Mouse (Mus musculus): ENCODE results near the gene Naa11. TPM values are rescaled to one million over a fixed set of nuclear protein-coding genes. Genes with fewer than 3 reads are reported as not detected.
A peak's percentile ranks its signal among the peaks of the same experiment; 100 is the strongest.

Gene Naa11
- polyA plus RNA-seq, 1 experiment: 0.02 TPM

DNA sequence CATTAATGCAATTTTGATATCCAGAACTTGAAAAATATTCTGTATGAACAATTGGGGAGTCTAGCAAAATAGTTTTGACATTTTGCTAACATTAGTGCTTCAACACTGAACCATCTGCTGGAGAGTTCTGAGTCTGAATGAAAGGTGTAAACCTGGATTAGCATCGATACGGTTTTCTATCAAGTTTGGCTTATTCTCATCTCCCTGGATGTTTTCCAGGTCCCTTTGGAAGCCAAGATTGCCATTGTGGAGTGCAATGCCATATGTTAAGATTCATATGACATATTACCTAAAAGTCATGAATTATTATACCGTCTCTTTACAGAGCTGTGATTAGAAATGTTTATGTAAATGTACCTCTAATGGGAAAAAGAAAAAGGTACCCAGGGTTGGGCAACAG lies 21.5 kb upstream of the Naa11 start:
- TF ChIP-seq MYOG (IDR thresholded peaks at IDR 0.05; ENCODE audit: control insufficient read depth, extremely low read depth, insufficient read length) (no peak), USF1 (IDR thresholded peaks at IDR 0.05; ENCODE audit: low read depth) (no peak), MAX (IDR thresholded peaks at IDR 0.05) (no peak), MYOD1 (IDR thresholded peaks at IDR 0.05; ENCODE audit: control insufficient read depth, insufficient read length, low read depth) (no peak), CEBPB (IDR thresholded peaks at IDR 0.05; ENCODE audit: low read depth) (no peak), FOSL1 (IDR thresholded peaks at IDR 0.05; ENCODE audit: insufficient read depth, low read length, poor library complexity, severe bottlenecking) (no peak), CTCF (IDR thresholded peaks at IDR 0.05; ENCODE audit: control insufficient read depth, insufficient read depth, insufficient read length) (no peak)
- no peaks in the 10 kb centered on the region for H3K27me3 ChIP-seq (ENCODE audit: control insufficient read depth, insufficient read depth, insufficient read length)
- H3K79me2 ChIP-seq (ENCODE audit: control insufficient read depth, insufficient read depth): no peaks in the 10 kb centered on the region
- no peak overlapping the region for H3ac ChIP-seq (ENCODE audit: control insufficient read depth, insufficient read length, low read depth)
- no peaks in the 10 kb centered on the region for H3K79me3 ChIP-seq (ENCODE audit: low read depth)
- H3K36me3 ChIP-seq (ENCODE audit: control insufficient read depth, insufficient read depth): no peaks in the 10 kb centered on the region
- H3K4me3 ChIP-seq (ENCODE audit: insufficient read depth, poor library complexity, severe bottlenecking): no peak overlapping the region

DNA sequence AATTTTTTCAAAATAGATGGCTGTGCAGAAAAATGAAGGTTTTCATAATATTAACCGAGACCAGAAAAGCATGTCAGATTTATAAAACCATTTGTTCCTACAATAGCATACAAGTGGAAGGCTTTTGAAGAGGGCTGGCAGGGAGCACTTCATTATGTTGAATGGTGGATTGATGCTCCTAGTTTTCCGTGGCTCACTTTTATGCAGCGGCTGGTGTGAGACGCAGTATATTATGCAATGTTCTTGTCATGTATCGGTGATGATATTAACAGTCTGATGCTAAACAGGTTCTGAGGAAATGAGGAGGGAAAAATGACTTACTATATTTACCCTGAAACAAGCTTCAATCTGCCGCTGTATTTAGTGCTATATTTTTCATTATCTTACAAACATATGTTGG lies 18.0 kb upstream of the Naa11 start:
- Histone ChIP-seq H3K27me3 (ENCODE audit: control insufficient read depth, insufficient read depth, insufficient read length) (no peaks in the 10 kb centered on the region), H3K79me2 (ENCODE audit: control insufficient read depth, insufficient read depth) (no peaks in the 10 kb centered on the region), H3K4me3 (ENCODE audit: insufficient read depth, poor library complexity, severe bottlenecking) (no peak overlapping the region), H3K36me3 (ENCODE audit: control insufficient read depth, insufficient read depth) (no peaks in the 10 kb centered on the region), H3K79me3 (ENCODE audit: low read depth) (no peaks in the 10 kb centered on the region), H3ac (ENCODE audit: control insufficient read depth, insufficient read length, low read depth) (no peak overlapping the region)
- TF ChIP-seq CEBPB (IDR thresholded peaks at IDR 0.05; ENCODE audit: low read depth): no peak
- TF ChIP-seq USF1 (IDR thresholded peaks at IDR 0.05; ENCODE audit: low read depth): no peak
- no peak for TF ChIP-seq CTCF (IDR thresholded peaks at IDR 0.05; ENCODE audit: control insufficient read depth, insufficient read depth, insufficient read length)
- TF ChIP-seq MYOD1 (IDR thresholded peaks at IDR 0.05; ENCODE audit: control insufficient read depth, insufficient read length, low read depth): no peak
- no peak for TF ChIP-seq MYOG (IDR thresholded peaks at IDR 0.05; ENCODE audit: control insufficient read depth, extremely low read depth, insufficient read length)
- TF ChIP-seq MAX (IDR thresholded peaks at IDR 0.05): no peak
- no peak for TF ChIP-seq FOSL1 (IDR thresholded peaks at IDR 0.05; ENCODE audit: insufficient read depth, low read length, poor library complexity, severe bottlenecking)

DNA sequence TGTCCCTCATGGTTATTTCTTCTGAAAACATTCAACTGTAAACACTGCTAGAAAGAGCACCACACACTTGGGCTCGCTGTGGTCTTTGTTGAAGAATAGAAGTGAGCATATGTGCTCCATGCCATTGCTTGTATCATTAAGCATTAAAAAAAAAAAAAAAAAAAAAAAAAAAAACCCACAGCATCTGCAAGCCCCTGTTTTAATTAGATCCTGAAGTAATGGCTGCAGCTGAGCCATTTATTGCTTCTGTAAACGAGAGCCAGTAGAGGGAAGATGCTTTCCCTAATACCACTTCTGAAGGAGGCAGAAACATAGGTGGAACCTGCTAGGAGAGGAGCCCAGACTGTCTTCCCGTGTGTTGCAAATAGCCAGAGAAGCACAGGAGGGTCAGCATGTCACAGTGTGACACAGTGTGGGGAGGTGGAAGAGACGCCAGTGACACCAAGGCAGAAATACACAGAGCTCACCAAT lies 17.1 kb upstream of the Naa11 start:
- no peaks in the 10 kb centered on the region for H3K79me3 ChIP-seq (ENCODE audit: low read depth)
- H3K36me3 ChIP-seq (ENCODE audit: control insufficient read depth, insufficient read depth): no peaks in the 10 kb centered on the region
- no peaks in the 10 kb centered on the region for H3K27me3 ChIP-seq (ENCODE audit: control insufficient read depth, insufficient read depth, insufficient read length)
- no peak overlapping the region for H3ac ChIP-seq (ENCODE audit: control insufficient read depth, insufficient read length, low read depth)
- TF ChIP-seq USF1 (IDR thresholded peaks at IDR 0.05; ENCODE audit: low read depth): no peak
- TF ChIP-seq FOSL1 (IDR thresholded peaks at IDR 0.05; ENCODE audit: insufficient read depth, low read length, poor library complexity, severe bottlenecking): no peak
- no peak for TF ChIP-seq MAX (IDR thresholded peaks at IDR 0.05)
- TF ChIP-seq CTCF (IDR thresholded peaks at IDR 0.05; ENCODE audit: control insufficient read depth, insufficient read depth, insufficient read length): no peak
- TF ChIP-seq MYOD1 (IDR thresholded peaks at IDR 0.05; ENCODE audit: control insufficient read depth, insufficient read length, low read depth): no peak
- TF ChIP-seq MYOG (IDR thresholded peaks at IDR 0.05; ENCODE audit: control insufficient read depth, extremely low read depth, insufficient read length): no peak
- no peak for TF ChIP-seq CEBPB (IDR thresholded peaks at IDR 0.05; ENCODE audit: low read depth)
- H3K4me3 ChIP-seq (ENCODE audit: insufficient read depth, poor library complexity, severe bottlenecking): no peak overlapping the region
- H3K79me2 ChIP-seq (ENCODE audit: control insufficient read depth, insufficient read depth): no peaks in the 10 kb centered on the region

DNA sequence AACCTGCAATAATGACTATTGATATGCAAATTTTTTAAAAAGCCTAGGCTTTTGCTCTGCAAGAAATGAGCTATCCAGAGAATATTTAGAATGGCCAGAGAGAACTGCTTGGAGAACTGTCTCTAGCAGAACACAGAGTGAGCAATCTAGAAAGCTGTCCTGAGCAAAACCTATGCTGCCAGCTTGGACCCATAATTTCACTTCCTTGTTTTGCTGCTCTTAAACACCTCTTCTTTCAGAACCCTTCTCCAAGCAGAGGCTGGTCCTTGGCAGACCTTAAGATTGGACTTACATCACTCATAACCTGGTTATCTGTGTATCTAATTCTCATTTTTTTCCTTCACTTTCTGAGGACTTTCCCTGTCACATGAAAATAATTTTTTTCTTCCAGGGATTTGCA lies 8.9 kb upstream of the Naa11 start:
- Histone ChIP-seq H3ac (ENCODE audit: control insufficient read depth, insufficient read length, low read depth) (no peak overlapping the region), H3K27me3 (ENCODE audit: control insufficient read depth, insufficient read depth, insufficient read length) (no peaks in the 10 kb centered on the region), H3K79me3 (ENCODE audit: low read depth) (no peaks in the 10 kb centered on the region), H3K36me3 (ENCODE audit: control insufficient read depth, insufficient read depth) (no peaks in the 10 kb centered on the region), H3K4me3 (ENCODE audit: insufficient read depth, poor library complexity, severe bottlenecking) (no peak overlapping the region), H3K79me2 (ENCODE audit: control insufficient read depth, insufficient read depth) (no peaks in the 10 kb centered on the region)
- TF ChIP-seq USF1 (IDR thresholded peaks at IDR 0.05; ENCODE audit: low read depth): no peak
- TF ChIP-seq MYOG (IDR thresholded peaks at IDR 0.05; ENCODE audit: control insufficient read depth, extremely low read depth, insufficient read length): no peak
- TF ChIP-seq CEBPB (IDR thresholded peaks at IDR 0.05; ENCODE audit: low read depth): no peak
- TF ChIP-seq MYOD1 (IDR thresholded peaks at IDR 0.05; ENCODE audit: control insufficient read depth, insufficient read length, low read depth): no peak
- no peak for TF ChIP-seq FOSL1 (IDR thresholded peaks at IDR 0.05; ENCODE audit: insufficient read depth, low read length, poor library complexity, severe bottlenecking)
- TF ChIP-seq MAX (IDR thresholded peaks at IDR 0.05): no peak
- TF ChIP-seq CTCF (IDR thresholded peaks at IDR 0.05; ENCODE audit: control insufficient read depth, insufficient read depth, insufficient read length): no peak

DNA sequence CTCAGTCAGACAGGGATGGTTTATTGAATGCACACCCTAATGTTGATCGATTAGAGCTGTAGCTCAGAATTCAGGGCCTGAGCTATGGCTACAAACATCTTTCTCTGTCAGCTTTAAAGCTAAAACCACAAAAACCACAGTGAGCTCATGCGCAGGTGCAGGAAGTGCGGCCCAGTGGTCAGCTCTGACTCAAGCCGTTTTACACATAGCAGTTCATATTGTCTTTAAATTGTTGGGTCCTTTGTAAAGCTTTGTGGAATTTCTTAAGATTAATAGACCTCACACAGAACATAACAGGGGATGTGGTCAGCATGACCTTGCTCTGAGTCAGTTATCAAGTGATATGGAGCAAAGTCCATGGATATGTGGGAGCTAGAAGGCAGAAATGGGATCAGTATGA lies 5.4 kb upstream of the Naa11 start:
- H3K79me3 ChIP-seq (ENCODE audit: low read depth): no peaks in the 10 kb centered on the region
- H3K4me3 ChIP-seq (ENCODE audit: insufficient read depth, poor library complexity, severe bottlenecking): no peak overlapping the region
- H3K27me3 ChIP-seq (ENCODE audit: control insufficient read depth, insufficient read depth, insufficient read length): no peaks in the 10 kb centered on the region
- no peaks in the 10 kb centered on the region for H3K79me2 ChIP-seq (ENCODE audit: control insufficient read depth, insufficient read depth)
- no peaks in the 10 kb centered on the region for H3K36me3 ChIP-seq (ENCODE audit: control insufficient read depth, insufficient read depth)
- no peak overlapping the region for H3ac ChIP-seq (ENCODE audit: control insufficient read depth, insufficient read length, low read depth)
- no peak for TF ChIP-seq CTCF (IDR thresholded peaks at IDR 0.05; ENCODE audit: control insufficient read depth, insufficient read depth, insufficient read length)
- TF ChIP-seq MYOD1 (IDR thresholded peaks at IDR 0.05; ENCODE audit: control insufficient read depth, insufficient read length, low read depth): peak; percentile 96
- TF ChIP-seq FOSL1 (IDR thresholded peaks at IDR 0.05; ENCODE audit: insufficient read depth, low read length, poor library complexity, severe bottlenecking): peak; percentile 92

DNA sequence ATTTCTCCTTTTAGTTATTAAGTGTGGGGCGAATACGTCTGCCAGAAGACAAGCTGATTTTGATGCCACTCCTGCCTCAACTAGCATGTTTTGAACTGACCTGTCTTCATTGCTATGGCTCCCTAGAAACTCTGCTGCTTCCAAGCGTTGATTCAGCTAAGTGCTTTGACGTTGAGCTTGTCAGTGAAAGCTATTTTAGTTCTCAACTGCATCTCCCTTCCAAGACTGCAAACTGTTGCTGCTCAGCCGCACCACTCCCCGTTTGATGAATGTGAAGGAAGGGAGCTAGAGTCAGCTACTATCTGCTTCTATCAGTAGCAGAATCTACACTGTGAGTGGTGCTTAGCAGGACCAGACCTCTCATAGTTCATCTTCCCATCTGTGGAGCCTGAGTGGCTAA lies 4.6 kb downstream of the Naa11 start:
- H3K27me3 ChIP-seq (ENCODE audit: control insufficient read depth, insufficient read depth, insufficient read length): no peaks in the 10 kb centered on the region
- TF ChIP-seq FOSL1 (IDR thresholded peaks at IDR 0.05; ENCODE audit: insufficient read depth, low read length, poor library complexity, severe bottlenecking): no peak
- TF ChIP-seq MYOG (IDR thresholded peaks at IDR 0.05; ENCODE audit: control insufficient read depth, extremely low read depth, insufficient read length): no peak
- TF ChIP-seq MAX (IDR thresholded peaks at IDR 0.05): no peak
- no peak for TF ChIP-seq CTCF (IDR thresholded peaks at IDR 0.05; ENCODE audit: control insufficient read depth, insufficient read depth, insufficient read length)
- no peak for TF ChIP-seq CEBPB (IDR thresholded peaks at IDR 0.05; ENCODE audit: low read depth)
- TF ChIP-seq MYOD1 (IDR thresholded peaks at IDR 0.05; ENCODE audit: control insufficient read depth, insufficient read length, low read depth): no peak
- no peak for TF ChIP-seq USF1 (IDR thresholded peaks at IDR 0.05; ENCODE audit: low read depth)
- no peaks in the 10 kb centered on the region for H3K79me3 ChIP-seq (ENCODE audit: low read depth)
- no peak overlapping the region for H3ac ChIP-seq (ENCODE audit: control insufficient read depth, insufficient read length, low read depth)
- no peak overlapping the region for H3K4me3 ChIP-seq (ENCODE audit: insufficient read depth, poor library complexity, severe bottlenecking)
- no peaks in the 10 kb centered on the region for H3K79me2 ChIP-seq (ENCODE audit: control insufficient read depth, insufficient read depth)
- no peaks in the 10 kb centered on the region for H3K36me3 ChIP-seq (ENCODE audit: control insufficient read depth, insufficient read depth)

Measured in C2C12 (cell line).